Mouse (Mus musculus) embryonic facial prominence, embryonic 10.5 days (tissue): Measurements from ENCODE around the gene Plekha6. TPM values are rescaled to one million over a fixed set of nuclear protein-coding genes. Genes with fewer than 3 reads are reported as not detected.
A peak's percentile ranks its signal among the peaks of the same experiment; 100 is the strongest.

ENCODE experiments used
- DNase-seq: peaks from one replicate; pipeline ENCODE4 v3.0.0-alpha.2; 2017; ENCODE audit warnings: low spot score
- H3K27ac ChIP-seq: fragments of 300-500 bp; sonication (generic); replicated peaks from 2 replicates; pipeline ENCODE4 v1.5.1; 2016; ENCODE audit warnings: mild to moderate bottlenecking
- H3K27me3 ChIP-seq: fragments of 300-500 bp; sonication (generic); replicated peaks from 2 replicates; pipeline ENCODE4 v1.6.1; 2016; ENCODE audit warnings: low read depth, mild to moderate bottlenecking; ENCODE audit not compliant: poor library complexity, severe bottlenecking
- H3K36me3 ChIP-seq: fragments of 300-500 bp; sonication (generic); replicated peaks from 2 replicates; pipeline ENCODE4 v1.6.1; 2016; ENCODE audit warnings: mild to moderate bottlenecking, moderate library complexity
- H3K4me1 ChIP-seq: fragments of 300-500 bp; sonication (generic); 2 replicates; pipeline ENCODE4 v1.6.1; 2016
- H3K4me3 ChIP-seq: fragments of 300-500 bp; sonication (generic); 2 replicates; pipeline ENCODE4 v1.5.1; 2016; ENCODE audit warnings: mild to moderate bottlenecking, moderate library complexity
- H3K9me3 ChIP-seq: fragments of 300-500 bp; sonication (generic); 2 replicates; pipeline ENCODE4 v1.6.1; 2016; ENCODE audit warnings: mild to moderate bottlenecking
- WGBS: fragments of 180-500 bp; shearing (Covaris S2); methylation state at CpG from one replicate; pipeline ENCODE4 v1.1.7; 2016; 5-methylcytosine and 5-hydroxymethylcytosine counted together
- polyA plus RNA-seq: library from polyadenylated mRNA; unstranded; fragments of >200 nt; fragmentation: Nextera tagmentation; extraction: Ambion mirVana; gene quantifications from 2 replicates; pipeline ENCODE4 v1.2.1, GENCODE M21; 2016

Gene Plekha6
- polyA plus RNA-seq, result 3.4 and 3.7 TPM in 2 replicates

GRCm38 (mm10) chr1:133163820-133164431 is at the start of gene Plekha6:
Plekha6 (plus strand) TSS chr1:133164210.
- Histone ChIP-seq H3K27ac (peak within 1 kb of the TSS; percentile 66), H3K9me3 (no peaks in the 10 kb centered on the region), H3K4me1 (peaks cover 29% of the 10 kb centered on the region), H3K27me3 (peaks cover 96% of the 10 kb centered on the region), H3K36me3 (no peaks in the 10 kb centered on the region), H3K4me3 (peak within 1 kb of the TSS; percentile 72)
- DNase-seq, result peak; percentile 69
- WGBS, result under 1% methylated on average over 68 of the region's 68 CpGs

GRCm38 (mm10) chr1:133116108-133116507 is 47.9 kb upstream of the Plekha6 start:
- no peak for DNase-seq
- Histone ChIP-seq H3K27ac (no peak overlapping the region), H3K4me1 (peaks cover 11% of the 10 kb centered on the region), H3K27me3 (no peaks in the 10 kb centered on the region), H3K4me3 (no peak overlapping the region), H3K36me3 (peaks cover 5% of the 10 kb centered on the region; the same call in 1 of the 2 replicates), H3K9me3 (0 out of 2 replicates have a peak, but pooled peaks cover 4% of the 10 kb centered on the region)
- WGBS, result 87% methylated on average over 4 of the region's 4 CpGs

- WGBS, result 90% methylated on average over 5 of the region's 5 CpGs
These were observed 45.9 kb upstream of the Plekha6 start for GRCm38 (mm10) chr1:133118127-133118526.

GRCm38 (mm10) chr1:133118844-133119243 is 45.2 kb upstream of the Plekha6 start:
- no peak for DNase-seq
- no peaks in the 10 kb centered on the region for H3K36me3 ChIP-seq
- H3K4me3 ChIP-seq, result no peak overlapping the region
- H3K9me3 ChIP-seq, result 0 out of 2 replicates have a peak, but pooled peaks cover 4% of the 10 kb centered on the region
- no peak overlapping the region for H3K27ac ChIP-seq
- H3K4me1 ChIP-seq, result peaks cover 11% of the 10 kb centered on the region
- 90% methylated on average over 3 of the region's 3 CpGs for WGBS
- no peaks in the 10 kb centered on the region for H3K27me3 ChIP-seq

More at GRCm38 (mm10) chr1:133118127-133118526, 45.9 kb upstream of the Plekha6 start:
- H3K4me3 ChIP-seq, result no peak overlapping the region
- no peaks in the 10 kb centered on the region for H3K27me3 ChIP-seq
- 0 out of 2 replicates have a peak, but pooled peaks cover 4% of the 10 kb centered on the region for H3K9me3 ChIP-seq
- H3K27ac ChIP-seq, result no peak overlapping the region
- H3K36me3 ChIP-seq, result 0 out of 2 replicates have a peak, but pooled peaks cover under 1% of the 10 kb centered on the region
- H3K4me1 ChIP-seq, result peaks cover 11% of the 10 kb centered on the region
- DNase-seq, result no peak

- Histone ChIP-seq H3K9me3 (0 out of 2 replicates have a peak, but pooled peaks cover under 1% of the 10 kb centered on the region), H3K27me3 (no peaks in the 10 kb centered on the region), H3K36me3 (no peaks in the 10 kb centered on the region), H3K4me3 (no peak overlapping the region), H3K4me1 (peaks cover 11% of the 10 kb centered on the region), H3K27ac (no peak overlapping the region)
- 64% methylated on average over 7 of the region's 7 CpGs for WGBS
- no peak for DNase-seq
These were observed 43.9 kb upstream of the Plekha6 start for GRCm38 (mm10) chr1:133119931-133120712.

- Histone ChIP-seq H3K4me1 (peaks cover 11% of the 10 kb centered on the region), H3K9me3 (no peaks in the 10 kb centered on the region), H3K27me3 (no peaks in the 10 kb centered on the region), H3K4me3 (no peak overlapping the region), H3K36me3 (no peaks in the 10 kb centered on the region), H3K27ac (no peak overlapping the region)
- WGBS, result 68% methylated on average over 6 of the region's 6 CpGs
- DNase-seq, result no peak
These were observed 42.8 kb upstream of the Plekha6 start for GRCm38 (mm10) chr1:133121246-133121645.

- 83% methylated on average over 6 of the region's 6 CpGs for WGBS
- no peaks in the 10 kb centered on the region for H3K36me3 ChIP-seq
- DNase-seq, result no peak
These were observed 39.9 kb upstream of the Plekha6 start for GRCm38 (mm10) chr1:133124137-133124536.

GRCm38 (mm10) chr1:133125640-133126364 is 38.2 kb upstream of the Plekha6 start:
- Histone ChIP-seq H3K36me3 (no peaks in the 10 kb centered on the region), H3K4me3 (no peak overlapping the region), H3K27ac (no peak overlapping the region), H3K27me3 (no peaks in the 10 kb centered on the region), H3K4me1 (peaks cover 21% of the 10 kb centered on the region), H3K9me3 (no peaks in the 10 kb centered on the region)
- no peak for DNase-seq
- WGBS, result 87% methylated on average over 9 of the region's 9 CpGs

More at GRCm38 (mm10) chr1:133124137-133124536, 39.9 kb upstream of the Plekha6 start:
- Histone ChIP-seq H3K4me3 (no peak overlapping the region), H3K27ac (no peak overlapping the region), H3K27me3 (no peaks in the 10 kb centered on the region), H3K4me1 (peaks cover 17% of the 10 kb centered on the region), H3K9me3 (no peaks in the 10 kb centered on the region)

- H3K9me3 ChIP-seq, result no peaks in the 10 kb centered on the region
- H3K27ac ChIP-seq, result no peak overlapping the region
- no peaks in the 10 kb centered on the region for H3K27me3 ChIP-seq
- no peaks in the 10 kb centered on the region for H3K36me3 ChIP-seq
- H3K4me3 ChIP-seq, result no peak overlapping the region
- no peak for DNase-seq
- H3K4me1 ChIP-seq, result peaks cover 21% of the 10 kb centered on the region
- WGBS, result 72% methylated on average over 4 of the region's 4 CpGs
These were observed 37.7 kb upstream of the Plekha6 start for GRCm38 (mm10) chr1:133126365-133126740.

GRCm38 (mm10) chr1:133127328-133127727 is 36.7 kb upstream of the Plekha6 start:
- no peak overlapping the region for H3K4me3 ChIP-seq
- H3K4me1 ChIP-seq, result peaks cover 21% of the 10 kb centered on the region
- no peaks in the 10 kb centered on the region for H3K36me3 ChIP-seq
- DNase-seq, result no peak
- no peak overlapping the region for H3K27ac ChIP-seq
- H3K9me3 ChIP-seq, result no peaks in the 10 kb centered on the region
- H3K27me3 ChIP-seq, result no peaks in the 10 kb centered on the region
- WGBS, result 53% methylated on average over 9 of the region's 9 CpGs

GRCm38 (mm10) chr1:133129471-133130221 is 34.4 kb upstream of the Plekha6 start:
- Histone ChIP-seq H3K36me3 (peaks cover 22% of the 10 kb centered on the region), H3K9me3 (no peaks in the 10 kb centered on the region), H3K4me1 (peaks cover 42% of the 10 kb centered on the region), H3K27ac (peak overlapping the region; percentile 97), H3K27me3 (no peaks in the 10 kb centered on the region), H3K4me3 (peak overlapping the region; percentile 16; the same call in 1 of the 2 replicates)
- WGBS, result 14% methylated on average over 16 of the region's 16 CpGs
- peak; percentile 32 for DNase-seq
